Mouse (Mus musculus): ENCODE results near the gene Tex28. TPM values are rescaled to one million over a fixed set of nuclear protein-coding genes. Genes with fewer than 3 reads are reported as not detected.
"Not testable (repeated sequence)": the region's sequence is repeated elsewhere in the genome, so short reads cannot be mapped to it uniquely, and the experiment has no call there.

Tex28 gene
- not detected for total RNA-seq (2021)
- long read RNA-seq, experiment 1, result 0 reads
- long read RNA-seq, experiment 2, result 0 reads

GRCm38 (mm10) chrX:74167738-74168137 lies at the start of gene Tex28:
Gene Tex28 (minus strand): TSS chrX:74167838.
- no peak for DNase-seq (ENCODE audit: low spot score in 2 of 2)

GRCm38 (mm10) chrX:74203556-74203955 lies 35.9 kb upstream of the Tex28 start:
- no peak for DNase-seq (ENCODE audit: low spot score in 2 of 2)

DNA sequence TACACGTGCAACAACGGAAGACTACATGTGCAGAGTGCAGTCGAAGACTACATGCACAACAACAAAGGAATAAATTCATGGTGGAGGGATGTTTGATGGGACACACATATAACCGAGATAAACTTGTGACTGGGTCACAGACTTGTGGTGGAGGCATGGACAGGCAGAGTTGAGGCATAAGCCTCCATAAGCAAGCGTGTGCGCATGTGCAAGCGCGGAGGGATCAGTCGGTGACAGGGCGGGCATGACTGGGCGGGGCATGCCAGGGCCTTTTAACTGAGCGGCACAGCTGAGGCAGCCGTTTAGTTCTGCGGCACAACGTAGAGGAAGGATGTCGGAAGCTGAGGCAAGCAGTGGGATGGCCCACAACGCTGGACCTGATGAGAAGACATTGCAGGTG lies 9.3 kb upstream of the Tex28 start, which contains the start of gene Tktl1:
Tktl1 (plus strand) TSS at position 301 of the 400 bp plus-strand sequence.
- no peak for DNase-seq (ENCODE audit: low spot score in 2 of 2)

DNA sequence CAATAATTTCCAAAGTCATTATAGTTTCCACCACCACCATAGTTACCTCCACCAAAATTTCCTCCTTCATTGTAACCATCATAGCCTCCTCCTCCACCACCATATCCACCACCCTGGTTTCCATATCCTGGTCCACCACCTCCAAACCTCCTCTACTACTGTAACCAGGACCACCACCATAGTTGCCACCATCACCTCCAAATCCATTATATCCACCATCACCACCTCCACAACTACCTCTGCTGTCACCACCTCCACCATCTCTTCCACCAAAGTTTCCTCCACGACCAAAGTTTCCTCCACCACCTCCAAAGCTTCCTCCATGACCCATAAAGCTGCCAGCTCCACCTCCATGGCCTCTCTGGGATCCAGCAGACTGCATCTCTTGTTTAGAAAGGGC lies 32.4 kb downstream of the Tex28 start, which contains the start of gene Mecp2:
Mecp2 (minus strand) TSS at position 101 of the 400 bp plus-strand sequence.
- not testable (repeated sequence) for DNase-seq (ENCODE audit: low spot score in 2 of 2)

DNA sequence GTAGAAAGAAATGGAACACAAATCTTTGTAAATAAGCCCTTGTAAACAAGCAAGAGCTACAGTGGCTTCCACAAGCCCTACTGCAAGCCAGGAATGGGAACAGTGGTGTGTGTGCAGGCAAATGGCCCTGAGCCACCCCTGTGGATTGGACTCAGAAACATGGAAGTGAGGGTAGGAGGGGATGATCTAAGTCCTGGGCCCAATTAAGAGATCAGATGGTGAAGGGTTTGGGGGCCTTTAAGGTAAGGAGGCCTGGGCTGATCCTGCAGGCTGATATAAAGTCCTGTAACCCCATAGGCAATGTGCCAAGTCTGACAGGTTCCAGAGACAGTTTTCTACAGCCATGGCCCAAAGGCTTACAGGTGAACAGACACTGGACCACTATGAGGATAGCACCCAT lies 40.5 kb downstream of the Tex28 start, which contains the start of gene Opn1mw:
Opn1mw (plus strand) TSS at position 301 of the 400 bp plus-strand sequence.
- DNase-seq (ENCODE audit: low spot score in 2 of 2), result no peak

- peak in 1 of 2 experiments; percentile 18 for DNase-seq (ENCODE audit: low spot score in 2 of 2)
These were observed 42.7 kb downstream of the Tex28 start for GRCm38 (mm10) chrX:74124975-74125374.

DNA sequence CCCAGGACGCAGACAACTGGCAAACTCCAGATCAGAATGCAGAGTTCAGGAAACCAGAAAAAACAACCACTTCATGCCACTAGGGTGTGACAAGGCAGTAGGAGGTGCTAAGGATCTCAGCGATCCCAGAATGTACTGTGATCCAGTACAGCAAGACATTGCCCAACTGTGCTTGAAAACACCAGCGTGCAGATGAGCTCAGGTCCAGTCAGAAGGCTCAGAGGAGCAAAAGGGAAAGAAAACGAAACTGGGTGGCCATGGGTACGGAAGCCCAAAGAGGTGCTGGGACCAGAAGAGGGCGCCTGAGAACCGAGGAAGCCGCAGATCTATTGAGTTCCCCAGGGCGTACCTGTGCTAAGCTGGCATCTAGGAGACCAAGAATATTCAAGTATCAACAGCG lies 52.1 kb downstream of the Tex28 start:
- DNase-seq (ENCODE audit: low spot score in 2 of 2), result peak; percentile 22 to 43

- DNase-seq (ENCODE audit: low spot score in 2 of 2), result no peak
These were observed 53.6 kb downstream of the Tex28 start for GRCm38 (mm10) chrX:74114036-74114435.

DNA sequence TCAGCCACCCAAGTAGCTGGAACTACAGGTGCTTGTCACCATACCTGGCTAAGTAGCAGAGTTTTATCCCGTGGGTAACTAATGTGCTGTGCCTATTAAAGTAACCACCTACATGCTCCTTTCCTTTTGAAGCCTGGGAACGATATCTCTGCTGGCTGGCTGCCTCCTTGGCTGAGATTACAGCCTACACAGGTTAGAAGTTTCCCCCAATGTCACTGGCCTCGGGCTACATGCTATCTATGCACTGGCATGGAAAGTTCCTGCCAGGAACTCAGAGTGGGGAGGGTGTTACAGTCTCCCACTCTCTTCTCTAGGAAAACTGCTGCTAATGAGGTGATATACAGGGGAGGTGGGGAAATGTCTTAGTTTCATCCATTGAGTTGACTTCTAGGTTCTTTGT lies 58.9 kb downstream of the Tex28 start:
- no peak for DNase-seq (ENCODE audit: low spot score in 2 of 2)

DNA sequence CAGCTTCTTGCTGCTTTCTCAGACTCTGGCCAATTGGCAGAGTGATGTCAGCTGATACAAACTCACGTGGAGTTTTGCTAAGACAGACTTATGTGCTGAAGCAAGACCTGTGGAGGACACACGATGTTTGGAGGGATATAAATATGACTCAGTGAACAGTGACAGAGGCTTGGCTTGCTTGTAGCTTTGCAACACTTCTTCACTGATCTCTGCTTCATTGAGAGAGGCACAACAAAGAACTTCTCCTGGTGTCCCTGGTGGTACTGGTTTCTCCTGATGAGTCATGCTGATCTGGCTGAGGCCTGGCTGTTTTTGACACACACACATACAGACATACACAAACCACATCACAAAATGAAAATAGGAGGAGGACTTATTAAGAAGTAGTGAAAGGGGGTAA lies 61.7 kb downstream of the Tex28 start:
- DNase-seq (ENCODE audit: low spot score in 2 of 2), result no peak

GRCm38 (mm10) chrX:74103457-74104188 lies 64.0 kb downstream of the Tex28 start:
- DNase-seq (ENCODE audit: low spot score in 2 of 2), result no peak

Other genes starting within 250 kb of the Tex28 start
- 1 to 10 TPM; 3.1 to 4.2 TPM for gene Arhgap4, start 246.0 kb downstream of the Tex28 start, total RNA-seq (2021)
- 10 to 100 TPM; 80.3 to 83.2 TPM for gene Naa10, start 245.9 kb downstream of the Tex28 start, total RNA-seq (2021)
- gene Renbp, start 237.0 kb downstream of the Tex28 start, total RNA-seq (2021), result 10 to 100 TPM; 22.0 to 29.6 TPM
- gene Hcfc1, start 201.5 kb downstream of the Tex28 start, total RNA-seq (2021), result 10 to 100 TPM; 47.7 to 49.5 TPM
- gene Irak1, start 143.9 kb downstream of the Tex28 start, total RNA-seq (2021), result 100 to 1,000 TPM; 116 to 120 TPM
- gene Opn1mw, start 40.4 kb downstream of the Tex28 start, total RNA-seq (2021), result not detected
- gene Mecp2, start 32.5 kb downstream of the Tex28 start, total RNA-seq (2021), result 10 to 100 TPM; 31.5 to 34.5 TPM
- not detected for gene Tktl1, start 9.4 kb upstream of the Tex28 start, total RNA-seq (2021)
- gene Flna, start 82.0 kb upstream of the Tex28 start, total RNA-seq (2021), result 100 to 1,000 TPM; 113 to 170 TPM
- gene Emd, start 86.8 kb upstream of the Tex28 start, total RNA-seq (2021), result 100 to 1,000 TPM in 1 of 2 experiments, 10 to 100 TPM in 1; 93.6 to 165 TPM
- gene Rpl10, start 103.0 kb upstream of the Tex28 start, total RNA-seq (2021), result 100 to 1,000 TPM; 395 to 419 TPM
- 10 to 100 TPM; 64.6 to 81.8 TPM for gene Taz, start 114.1 kb upstream of the Tex28 start, total RNA-seq (2021)
- 10 to 100 TPM; 14.7 to 17.1 TPM for gene Dnase1l1, start 114.5 kb upstream of the Tex28 start, total RNA-seq (2021)
- 100 to 1,000 TPM; 206 to 258 TPM for gene Atp6ap1, start 129.3 kb upstream of the Tex28 start, total RNA-seq (2021)
- 100 to 1,000 TPM; 245 to 250 TPM for gene Gdi1, start 137.2 kb upstream of the Tex28 start, total RNA-seq (2021)
- gene Fam50a, start 145.2 kb upstream of the Tex28 start, total RNA-seq (2021), result 10 to 100 TPM; 63.3 to 65.8 TPM
- 10 to 100 TPM in 1 of 2 experiments, 1 to 10 TPM in 1; 8.1 to 15.4 TPM for gene Plxna3, start 161.2 kb upstream of the Tex28 start, total RNA-seq (2021)
- gene Lage3, start 185.8 kb upstream of the Tex28 start, total RNA-seq (2021), result 10 to 100 TPM; 43.2 to 53.2 TPM
- 10 to 100 TPM; 61.4 to 63.9 TPM for gene Ubl4a, start 205.4 kb upstream of the Tex28 start, total RNA-seq (2021)
- 10 to 100 TPM; 19.0 to 20.5 TPM for gene Slc10a3, start 205.5 kb upstream of the Tex28 start, total RNA-seq (2021)
- 10 to 100 TPM; 26.7 to 27.1 TPM for gene Fam3a, start 225.4 kb upstream of the Tex28 start, total RNA-seq (2021)
- gene Ikbkg, start 225.5 kb upstream of the Tex28 start, total RNA-seq (2021), result 10 to 100 TPM; 56.8 to 63.6 TPM